Mouse (Mus musculus) cerebral cortex, adult 2 months (tissue): Measurements from ENCODE around the gene Pcyt2.

Experiments
- whole genome bisulfite sequencing: fragments of 180-500 bp; shearing (Covaris S2); methylation state at CpG from one replicate; pipeline ENCODE4 v1.1.7; 2018; 5-methylcytosine and 5-hydroxymethylcytosine counted together

Pcyt2 gene

GRCm38 (mm10) chr11:120581490-120582267, 36.1 kb downstream of the Pcyt2 start, which contains the start of gene Arhgdia:
Gene Arhgdia, minus strand, starts transcription at chr11:120581624.
- 1% methylated on average over 73 of the region's 75 CpGs for WGBS

GRCm38 (mm10) chr11:120580871-120581331, 36.8 kb downstream of the Pcyt2 start:
- under 1% methylated on average over 43 of the region's 44 CpGs for WGBS

- WGBS = 35% methylated on average over 7 of the region's 7 CpGs
Measured at GRCm38 (mm10) chr11:120580190-120580589, 37.5 kb downstream of the Pcyt2 start.

- 55% methylated on average over 15 of the region's 15 CpGs for WGBS
Measured at GRCm38 (mm10) chr11:120579316-120580107, 38.2 kb downstream of the Pcyt2 start.

- 86% methylated on average over 11 of the region's 11 CpGs for WGBS
Measured at GRCm38 (mm10) chr11:120578694-120579243, 39.0 kb downstream of the Pcyt2 start.

- WGBS = 81% methylated on average over 10 of the region's 10 CpGs
Measured at GRCm38 (mm10) chr11:120578024-120578693, 39.6 kb downstream of the Pcyt2 start.

GRCm38 (mm10) chr11:120577211-120578023, 40.3 kb downstream of the Pcyt2 start:
- 77% methylated on average over 7 of the region's 7 CpGs for WGBS

GRCm38 (mm10) chr11:120576365-120576981, 41.3 kb downstream of the Pcyt2 start:
- 84% methylated on average over 3 of the region's 3 CpGs for WGBS

- WGBS = 68% methylated on average over 2 of the region's 2 CpGs
Measured at GRCm38 (mm10) chr11:120575046-120575445, 42.7 kb downstream of the Pcyt2 start.

- WGBS = 26% methylated on average over 5 of the region's 5 CpGs
Measured at GRCm38 (mm10) chr11:120574278-120574600, 43.5 kb downstream of the Pcyt2 start.

GRCm38 (mm10) chr11:120573585-120574277, 44.0 kb downstream of the Pcyt2 start:
- WGBS = under 1% methylated on average over 23 of the region's 23 CpGs

GRCm38 (mm10) chr11:120572752-120573584, 44.8 kb downstream of the Pcyt2 start, which contains the start of gene P4hb:
Gene P4hb, minus strand, starts transcription at chr11:120573253.
- under 1% methylated on average over 94 of the region's 94 CpGs for WGBS

- under 1% methylated on average over 24 of the region's 24 CpGs for WGBS
Measured at GRCm38 (mm10) chr11:120572417-120572751, 45.4 kb downstream of the Pcyt2 start.

GRCm38 (mm10) chr11:120571754-120572416, 45.9 kb downstream of the Pcyt2 start:
- 8% methylated on average over 11 of the region's 11 CpGs for WGBS

GRCm38 (mm10) chr11:120571122-120571521, 46.6 kb downstream of the Pcyt2 start:
- 81% methylated on average over 3 of the region's 3 CpGs for WGBS

GRCm38 (mm10) chr11:120568324-120568723, 49.4 kb downstream of the Pcyt2 start:
- 91% methylated on average over 6 of the region's 6 CpGs for WGBS

GRCm38 (mm10) chr11:120565114-120565513, 52.6 kb downstream of the Pcyt2 start:
- WGBS = 57% methylated on average over 9 of the region's 9 CpGs

- 96% methylated on average over 13 of the region's 13 CpGs for WGBS
Measured at GRCm38 (mm10) chr11:120562949-120563348, 54.8 kb downstream of the Pcyt2 start.
